Mouse (Mus musculus) liver (tissue): ENCODE results near the gene Arl14.
A peak's percentile ranks its signal among the peaks of the same experiment; 100 is the strongest.

Source experiments
- DNase-seq: peaks from one replicate; pipeline ENCODE4 v3.0.0-alpha.2; 2020; ENCODE audit warnings: mixed read lengths

The Arl14 gene

DNA sequence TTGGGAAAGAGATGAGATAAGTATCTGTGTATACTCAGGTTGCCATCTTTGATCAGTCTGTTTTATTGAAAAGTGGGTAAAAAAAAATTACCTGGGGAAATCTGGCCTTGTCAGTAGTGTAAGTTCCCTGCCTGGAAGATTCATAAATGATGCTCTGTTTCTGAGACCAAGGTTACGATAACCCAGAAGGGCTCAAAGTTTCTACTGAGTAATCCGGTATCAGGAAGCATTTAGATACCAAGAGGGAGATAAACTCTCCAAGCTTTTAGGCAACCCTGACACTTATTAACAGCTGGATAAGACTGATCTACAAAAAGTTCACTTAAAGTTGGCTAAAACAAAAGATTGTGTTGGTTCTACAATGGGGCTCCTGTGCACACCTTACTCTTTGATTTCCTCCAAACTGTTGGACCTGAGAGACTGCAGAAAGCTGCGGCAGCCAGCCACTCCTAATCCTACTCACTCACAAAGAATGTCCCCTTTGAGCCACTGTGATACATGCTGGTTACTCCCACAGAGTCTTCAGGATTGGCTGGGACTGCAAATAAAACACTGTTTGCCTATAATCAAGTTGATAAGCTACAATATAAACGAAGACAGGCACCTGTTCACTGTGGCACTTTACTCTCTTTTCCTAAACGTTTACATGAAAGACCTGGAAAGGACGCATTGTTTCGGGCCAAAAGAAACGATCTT is at the start of gene Arl14:
Gene Arl14 (plus strand): TSS at position 614 of the 696 bp plus-strand sequence.
- no peak for DNase-seq

DNA sequence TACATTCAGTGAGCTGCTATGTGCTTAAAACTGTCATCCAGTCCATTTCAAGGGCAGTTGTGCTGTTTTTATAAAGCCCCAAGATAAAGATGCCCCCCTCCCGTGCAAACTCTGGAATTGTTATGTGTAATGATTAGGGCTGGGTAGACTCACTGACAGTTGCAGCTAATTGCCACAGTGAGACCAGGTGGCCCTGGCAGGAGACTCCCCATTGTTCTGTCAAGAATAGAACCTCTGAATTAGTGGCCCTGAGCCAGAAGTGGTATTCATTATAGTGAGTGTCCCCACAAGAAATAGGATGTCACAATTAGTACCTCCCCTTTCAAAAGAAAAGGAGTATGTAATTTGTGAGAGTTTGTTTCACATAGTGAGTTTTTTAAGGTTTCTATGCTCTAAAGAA is 47.0 kb upstream of the Arl14 start:
- no peak for DNase-seq

DNA sequence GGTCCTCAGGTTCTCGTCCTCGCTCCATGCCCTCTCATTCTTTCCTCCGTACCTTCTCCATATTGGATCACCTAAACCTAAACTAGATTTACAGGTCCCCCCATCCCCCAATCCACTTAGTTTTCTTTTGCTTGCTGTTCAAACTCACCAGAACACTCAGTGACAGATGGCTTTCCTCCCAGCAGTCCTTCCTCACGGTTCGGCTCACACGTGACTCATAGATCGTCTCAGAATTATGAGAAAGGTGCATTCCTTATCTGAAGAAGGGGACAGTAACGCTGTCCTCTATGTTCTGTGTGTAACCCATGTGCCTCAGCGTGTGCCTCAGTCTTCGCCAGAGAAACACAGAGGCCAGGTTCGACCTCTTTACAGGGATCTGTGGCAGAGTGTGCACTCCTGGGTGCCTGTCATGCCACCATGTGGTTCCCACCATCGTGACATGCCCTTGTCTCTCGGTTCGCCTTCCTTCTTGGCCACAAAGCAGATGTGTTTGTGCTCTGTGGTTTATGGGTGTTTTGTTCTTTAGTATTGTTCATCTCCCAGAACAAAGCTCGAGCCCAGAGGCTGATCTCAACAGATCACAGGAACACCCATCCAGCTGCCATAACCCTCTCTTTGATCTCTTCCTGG is 44.9 kb upstream of the Arl14 start:
- DNase-seq, result no peak

DNA sequence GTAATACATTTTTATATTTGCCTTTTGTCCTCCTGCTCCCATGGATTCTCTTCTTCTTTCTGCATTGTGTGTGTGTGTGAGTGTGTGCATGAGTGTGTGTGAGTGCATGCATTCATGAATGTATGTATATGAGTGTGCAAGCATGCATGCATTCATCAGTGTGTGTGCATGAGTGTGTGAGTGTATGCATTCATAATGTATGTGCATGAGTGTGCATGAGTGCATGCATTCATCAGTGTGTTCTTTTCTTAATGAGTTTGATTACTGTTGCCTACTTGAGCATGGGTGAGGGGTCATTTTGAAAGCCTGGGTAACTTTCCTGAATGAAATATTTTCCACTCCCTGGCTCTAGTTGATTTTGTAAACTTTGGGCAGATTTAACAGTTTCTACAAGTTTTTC is 44.3 kb upstream of the Arl14 start:
- no peak for DNase-seq

DNA sequence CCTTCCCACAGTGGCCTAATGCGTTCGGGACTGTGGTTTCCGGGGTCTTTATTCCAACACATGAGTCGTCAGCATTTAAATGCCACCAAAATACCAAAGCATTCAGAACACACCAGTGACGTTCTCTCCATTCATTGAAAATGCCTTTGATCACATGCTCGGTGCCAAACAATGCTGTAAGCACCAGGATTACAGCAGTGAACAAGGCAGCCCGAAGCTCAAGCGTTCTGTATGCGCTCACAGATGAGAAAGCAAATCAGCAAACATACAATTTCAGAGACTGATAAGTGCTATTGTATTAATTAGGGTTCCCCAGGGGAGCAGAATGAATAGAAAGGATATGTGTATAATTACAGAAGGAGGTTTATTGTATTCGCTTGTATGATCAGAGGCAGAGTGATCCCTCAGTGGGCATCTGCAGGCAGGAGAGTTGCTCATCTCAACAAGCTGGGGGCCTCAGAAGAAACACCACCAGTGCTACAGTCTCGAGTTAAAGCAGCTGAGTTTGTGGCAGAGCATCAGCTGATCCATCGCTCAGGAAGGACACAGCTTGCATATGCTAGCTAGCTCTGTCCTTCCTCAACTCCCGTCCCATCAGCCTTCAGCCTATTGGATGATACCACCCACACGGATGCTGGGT is 43.7 kb upstream of the Arl14 start:
- no peak for DNase-seq

DNA sequence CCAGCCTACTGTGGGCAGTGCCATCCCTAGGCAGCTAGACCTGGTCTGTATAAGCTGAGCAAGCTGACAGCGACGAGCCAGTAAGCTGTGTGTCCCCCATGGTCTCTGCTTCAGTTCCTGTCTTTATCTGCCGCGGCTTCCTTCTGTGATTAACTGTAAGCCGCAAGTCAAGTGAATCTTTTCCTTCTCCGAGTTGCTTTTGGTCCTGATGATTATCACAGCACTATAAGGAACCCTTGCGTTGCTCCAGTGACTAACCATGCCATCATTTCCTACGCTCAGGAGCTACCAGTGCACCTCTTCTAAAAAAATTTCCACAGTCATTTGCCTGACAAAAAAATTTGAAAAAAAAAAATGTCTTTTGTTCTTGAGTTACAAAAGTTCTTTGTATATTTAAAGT is 40.7 kb upstream of the Arl14 start:
- DNase-seq, result no peak

DNA sequence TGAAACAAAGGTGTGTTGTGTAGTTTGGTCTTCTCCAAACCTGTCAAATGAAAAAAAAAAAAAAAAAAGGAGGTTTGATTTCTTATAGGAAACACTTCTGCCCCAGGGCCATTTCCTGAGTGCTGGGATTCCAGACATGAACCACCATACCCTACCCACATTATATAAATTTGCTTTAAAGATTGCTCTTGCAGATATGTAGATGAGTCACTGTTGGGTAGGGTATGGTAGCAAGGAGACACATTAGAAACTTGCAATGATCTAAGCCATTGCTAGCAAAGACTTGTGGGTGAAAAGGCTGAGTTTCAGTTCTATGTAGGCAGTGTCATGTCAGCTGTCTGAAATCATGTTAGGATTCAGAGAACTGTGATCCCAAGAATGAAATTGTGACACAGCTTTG is 40.0 kb upstream of the Arl14 start:
- DNase-seq, result no peak

DNA sequence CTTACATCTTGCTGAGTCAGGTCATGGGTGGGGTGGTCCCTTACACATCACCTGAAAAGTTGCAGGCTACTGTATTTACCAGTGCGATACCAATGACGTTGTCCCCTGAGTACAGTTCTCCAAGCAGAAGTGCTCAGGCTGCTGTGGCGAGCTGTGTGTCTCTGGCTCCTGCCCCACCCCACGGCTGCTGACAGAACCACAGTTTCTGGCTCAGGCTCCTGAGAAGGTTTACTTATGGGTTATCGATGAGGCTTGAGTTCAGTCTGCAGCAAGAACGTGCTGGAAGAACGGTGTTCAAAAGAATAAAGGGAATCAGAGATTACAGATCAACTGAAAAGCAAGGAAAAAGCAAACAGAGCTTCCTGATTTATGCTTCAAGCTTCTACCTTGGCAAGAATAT is 37.0 kb upstream of the Arl14 start:
- DNase-seq, result no peak

DNA sequence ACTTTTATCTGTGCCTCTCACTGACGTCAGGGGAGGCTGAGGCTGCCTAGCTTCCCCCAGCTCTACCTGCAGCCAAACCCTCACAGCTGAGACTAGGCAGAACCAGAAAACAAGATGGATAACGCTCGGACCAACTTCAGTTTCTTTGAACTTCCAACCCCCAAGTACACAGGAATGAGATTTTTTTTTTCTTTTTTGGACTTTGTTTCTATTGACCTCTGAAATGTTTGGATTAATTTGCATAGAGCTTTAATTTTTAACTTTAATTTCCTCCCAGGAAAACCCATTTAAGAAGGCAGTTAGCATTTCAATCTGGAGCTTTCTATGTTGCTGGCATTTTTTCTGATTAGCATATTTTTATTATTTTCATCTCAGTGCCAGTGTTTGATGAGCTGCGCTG is 36.2 kb upstream of the Arl14 start:
- no peak for DNase-seq

DNA sequence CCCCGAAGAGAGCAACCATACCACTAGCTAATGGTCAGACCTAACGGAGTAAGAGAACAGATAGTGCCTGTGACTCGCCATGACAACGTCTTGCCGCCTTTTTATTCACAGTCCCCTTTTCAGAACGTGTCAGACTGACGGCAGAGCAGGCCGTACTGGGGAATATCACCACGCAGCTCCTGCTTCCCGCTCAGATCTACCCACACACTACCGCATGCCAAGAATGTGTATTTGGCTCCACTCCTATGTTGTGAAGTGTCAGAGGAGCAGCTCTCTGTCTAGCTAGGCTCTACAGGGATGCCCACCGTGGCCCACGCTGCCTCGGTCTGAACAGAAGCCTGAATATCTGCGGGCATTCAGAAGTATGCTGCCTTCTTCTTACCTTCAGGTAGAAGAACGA is 35.6 kb upstream of the Arl14 start:
- DNase-seq, result no peak

DNA sequence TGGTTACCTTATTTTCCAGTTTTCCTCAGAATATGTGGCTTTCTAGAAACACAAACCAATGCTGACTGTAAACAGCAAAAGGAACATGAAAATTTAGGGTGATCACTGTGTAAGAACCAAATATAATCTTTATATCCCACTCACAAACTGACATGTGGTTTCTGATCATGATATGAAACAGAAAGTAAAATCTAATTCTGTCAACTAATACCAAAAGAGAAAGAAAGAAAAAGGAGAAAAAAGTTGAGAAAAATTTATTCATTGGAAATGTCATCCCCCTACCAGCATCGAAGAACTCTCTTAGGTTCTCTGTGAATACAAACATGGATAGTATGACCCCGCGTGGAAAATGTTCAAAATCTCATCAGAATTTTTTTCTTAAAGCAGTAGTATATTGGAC is 29.2 kb upstream of the Arl14 start:
- DNase-seq, result no peak

DNA sequence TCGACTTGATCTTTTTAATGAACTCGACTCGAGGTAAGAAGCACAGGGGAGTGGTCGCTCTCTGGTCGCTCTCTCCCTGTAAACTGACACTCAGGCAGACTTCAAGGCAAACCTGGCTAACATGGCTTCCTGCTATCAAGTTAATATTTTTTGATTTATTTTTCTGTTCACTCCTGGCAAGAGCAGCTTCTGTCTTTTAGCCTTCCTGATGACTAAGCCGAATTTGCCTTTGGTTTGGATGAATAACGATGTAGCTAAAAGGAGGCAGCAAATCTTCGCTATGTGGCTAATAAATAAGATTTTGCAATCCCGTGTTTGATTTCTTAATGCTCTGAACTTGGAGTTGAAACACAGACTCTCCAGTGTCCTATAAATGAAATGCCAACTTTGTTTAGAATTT is 27.7 kb upstream of the Arl14 start:
- DNase-seq, result no peak

DNA sequence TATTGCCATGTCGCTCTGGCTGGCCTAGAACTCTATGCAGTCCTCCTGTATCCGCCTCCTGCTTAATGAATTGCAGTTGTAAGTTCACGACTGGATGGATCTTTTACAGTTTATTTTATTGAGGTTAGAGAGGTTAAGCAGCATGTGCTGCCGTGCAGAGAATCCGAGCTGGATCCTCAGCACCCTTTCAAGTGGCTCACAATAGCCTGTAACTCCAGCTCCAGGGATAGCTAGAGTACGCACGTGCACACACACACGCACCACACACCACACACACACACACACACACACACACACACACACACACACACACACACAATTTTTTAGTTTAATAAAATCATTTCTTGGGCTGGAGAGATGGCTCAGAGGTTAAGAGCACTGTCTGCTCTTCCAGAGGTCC is 27.0 kb upstream of the Arl14 start:
- no peak for DNase-seq

DNA sequence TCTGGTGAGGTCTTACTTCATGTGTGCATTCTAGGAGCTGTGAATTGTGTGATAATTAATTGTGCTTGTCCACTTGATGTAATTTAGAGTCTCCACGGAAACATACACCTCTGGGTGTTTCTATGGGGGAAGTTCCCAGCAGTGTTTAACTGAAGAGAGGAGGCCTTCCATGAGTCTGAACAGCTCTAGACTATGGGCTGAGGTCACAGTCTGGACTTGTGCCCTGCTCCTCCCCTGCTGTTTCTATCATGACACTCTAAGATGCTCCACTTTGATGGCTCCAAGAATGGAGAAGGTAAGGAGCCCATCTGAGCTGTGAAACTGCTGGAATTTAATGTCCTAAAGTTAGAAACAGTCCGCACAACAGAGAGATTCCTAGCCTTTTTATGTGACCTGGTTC is 24.1 kb upstream of the Arl14 start:
- no peak for DNase-seq

DNA sequence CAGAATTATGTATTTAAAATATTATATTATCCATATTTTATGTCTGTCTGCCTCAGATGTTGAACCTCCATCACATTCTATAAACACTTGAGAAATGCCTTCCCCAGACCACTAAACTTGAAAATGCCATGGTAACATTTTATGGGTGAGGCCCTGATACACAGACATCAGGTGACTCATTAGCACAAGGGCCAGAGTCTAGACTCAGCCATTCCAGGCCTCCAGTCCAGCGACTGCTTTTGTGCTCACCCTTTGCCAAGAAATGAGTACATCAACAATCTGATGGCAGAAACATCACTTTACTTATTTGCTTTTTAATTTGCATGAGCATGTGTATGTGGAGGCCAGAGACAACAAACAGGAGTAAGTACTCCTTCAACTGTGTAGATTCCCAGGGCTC is 22.0 kb upstream of the Arl14 start:
- DNase-seq, result no peak

DNA sequence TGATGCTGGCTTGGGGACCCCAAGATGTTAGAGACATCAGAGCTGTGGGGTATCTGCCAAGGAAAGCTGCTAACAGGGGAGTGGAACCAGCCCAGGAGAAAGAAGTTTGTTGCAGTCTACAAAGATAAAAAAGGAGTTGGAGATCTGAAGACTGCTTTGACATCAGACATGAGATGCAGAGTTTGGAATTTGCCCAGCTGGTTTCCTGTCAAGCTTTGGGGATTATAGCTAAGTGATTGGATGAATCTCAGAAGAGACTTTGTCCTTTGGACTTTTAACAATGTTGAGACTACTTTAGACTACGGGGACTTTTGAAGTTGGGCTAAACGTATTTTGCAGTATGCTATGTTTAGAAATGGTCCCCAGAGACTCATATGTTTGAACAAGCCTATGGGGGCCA is 21.0 kb upstream of the Arl14 start:
- DNase-seq, result no peak

DNA sequence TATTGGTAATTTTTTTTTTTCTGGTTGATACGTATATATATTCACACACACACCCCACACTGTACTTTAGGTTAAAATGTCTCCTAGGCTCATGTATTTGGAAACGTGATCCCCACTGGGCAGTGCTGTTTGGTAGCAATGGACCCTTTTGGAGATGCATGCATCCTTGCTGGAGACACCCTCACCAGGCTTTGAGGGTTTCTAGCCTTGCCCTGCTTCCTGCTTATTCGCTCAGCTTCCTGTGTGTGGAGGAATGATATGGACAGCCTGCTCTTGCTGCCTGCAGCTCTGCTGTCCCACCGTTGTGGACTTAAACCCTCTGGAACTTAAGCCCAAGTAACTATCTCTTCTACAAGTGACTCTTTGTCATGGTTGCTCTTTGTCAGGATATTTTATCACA is 19.3 kb upstream of the Arl14 start:
- DNase-seq, result no peak

DNA sequence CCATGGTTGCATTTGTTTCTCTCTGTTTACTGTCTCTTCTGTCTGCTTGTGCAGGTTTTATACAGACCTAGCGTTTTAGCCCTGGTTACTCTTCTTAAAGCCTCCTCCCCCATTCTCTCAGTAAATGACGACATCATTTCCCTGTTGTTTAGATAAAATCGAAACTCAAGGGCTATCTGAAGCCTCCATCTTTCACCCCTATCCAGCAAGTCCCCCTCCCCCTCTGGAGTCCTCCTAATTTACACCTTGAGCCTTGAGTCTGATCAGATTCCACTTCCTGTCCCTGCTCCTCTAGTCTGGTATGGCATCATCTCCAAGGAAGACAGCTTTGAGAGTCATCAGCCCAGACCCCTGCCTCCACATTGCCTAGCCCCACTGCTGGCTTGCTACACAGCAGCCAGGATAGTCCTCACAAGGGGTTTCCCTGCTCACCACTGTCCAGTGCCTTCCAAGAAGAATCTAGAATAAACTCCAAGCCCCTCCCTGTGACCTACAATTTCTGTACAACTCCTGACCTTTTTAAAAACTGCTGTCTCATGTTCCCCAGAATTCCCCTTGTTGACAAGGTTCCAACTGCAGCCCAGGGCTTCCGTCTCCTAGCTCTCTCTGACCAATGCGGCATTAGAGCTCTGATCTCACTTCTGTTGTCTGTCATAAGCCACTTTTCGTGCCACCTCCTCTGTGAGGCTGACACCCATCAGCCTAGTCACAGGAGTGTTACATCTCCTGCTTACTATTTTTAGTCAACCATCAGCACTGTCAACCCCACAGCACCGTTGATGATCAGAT is 16.8 kb upstream of the Arl14 start:
- peak; percentile 14 for DNase-seq

DNA sequence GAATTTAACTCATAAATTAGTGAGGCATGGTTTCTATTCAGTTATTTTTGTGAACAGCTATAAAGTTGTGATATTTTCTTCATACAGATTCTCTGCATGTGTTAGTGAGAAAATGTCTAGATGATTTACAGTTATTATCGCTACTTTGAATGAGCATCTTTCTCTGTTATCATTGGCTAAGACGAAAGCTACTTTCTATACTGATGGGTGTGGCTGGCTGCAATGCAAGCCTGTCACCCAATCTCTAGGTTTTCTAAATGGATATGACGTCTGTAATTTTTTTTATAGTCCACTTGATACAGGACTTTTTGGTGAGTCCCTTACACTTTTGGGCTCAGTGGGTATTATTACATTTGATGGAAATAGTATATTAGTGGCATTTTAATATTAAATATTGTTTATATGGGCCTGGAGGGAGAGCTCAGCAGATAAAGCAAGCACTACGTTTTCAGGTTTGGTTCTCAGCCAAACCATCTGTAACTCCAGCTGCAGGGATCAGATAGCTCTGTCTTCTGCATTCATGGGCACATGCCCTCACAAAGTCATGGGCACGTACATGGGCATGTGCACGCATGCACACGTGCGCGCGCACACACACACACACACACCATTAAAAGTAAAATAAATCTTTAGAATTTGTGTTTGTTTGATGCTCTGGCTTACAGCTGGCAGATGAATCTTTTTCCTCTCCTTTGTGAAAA is 15.9 kb upstream of the Arl14 start:
- no peak for DNase-seq

DNA sequence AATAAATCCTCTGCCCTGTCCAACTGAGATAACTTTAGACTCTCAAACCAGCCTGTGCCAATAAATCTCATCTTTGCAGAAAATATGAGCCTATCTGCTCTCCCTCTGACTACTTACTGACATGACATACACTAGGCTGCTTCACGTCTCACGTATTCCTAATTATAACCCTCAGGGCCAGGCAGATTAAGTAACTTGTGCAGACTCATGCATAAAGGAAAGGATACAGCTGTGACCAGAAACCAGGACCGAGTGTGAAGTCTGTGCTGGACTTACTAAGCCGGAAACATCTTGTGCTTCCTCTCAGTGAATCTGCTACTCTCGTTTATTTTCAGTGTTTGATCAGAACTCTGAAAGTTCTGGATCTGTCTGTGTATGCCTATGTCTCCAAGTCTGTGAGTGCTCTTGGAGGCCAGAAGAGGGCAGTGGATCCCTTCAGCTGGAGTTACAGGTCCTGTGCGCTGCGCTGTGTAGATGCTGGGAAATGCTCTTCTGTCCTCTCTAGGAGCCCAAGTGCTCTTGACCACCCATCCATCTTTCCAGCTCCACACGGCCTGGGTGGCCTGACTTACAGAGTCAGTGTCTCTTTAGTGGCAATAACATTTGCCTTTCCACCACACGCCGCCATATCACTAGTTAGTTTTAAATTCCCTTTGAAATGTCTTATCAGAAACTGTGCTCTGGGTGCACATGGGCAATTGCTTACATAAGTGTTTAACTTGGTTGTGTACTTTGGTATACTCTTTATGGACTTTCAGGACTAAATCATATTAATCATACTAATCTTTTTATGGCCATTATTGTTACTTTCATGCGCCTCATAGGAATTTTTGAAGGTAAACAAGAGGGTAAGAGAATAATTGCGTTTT is 13.5 kb upstream of the Arl14 start:
- no peak for DNase-seq

DNA sequence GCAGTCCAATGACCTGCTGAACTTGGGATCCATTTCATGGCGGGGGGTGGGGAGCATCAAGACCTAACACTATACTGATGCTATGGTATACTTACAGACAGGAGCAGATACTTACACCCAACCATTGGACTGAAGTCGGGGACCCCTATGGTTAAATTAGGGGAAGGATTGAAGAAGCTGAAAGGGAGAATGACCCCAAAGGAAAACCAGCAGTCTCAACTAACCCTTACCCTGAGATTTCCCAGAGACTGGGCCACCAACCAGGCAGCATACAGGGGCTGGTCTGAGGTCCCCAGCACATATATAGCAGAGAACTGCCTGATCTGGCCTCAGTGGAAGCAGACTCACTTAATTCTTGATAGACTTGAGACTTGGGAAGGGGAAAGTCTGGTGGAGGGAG is 10.0 kb upstream of the Arl14 start:
- no peak for DNase-seq

DNA sequence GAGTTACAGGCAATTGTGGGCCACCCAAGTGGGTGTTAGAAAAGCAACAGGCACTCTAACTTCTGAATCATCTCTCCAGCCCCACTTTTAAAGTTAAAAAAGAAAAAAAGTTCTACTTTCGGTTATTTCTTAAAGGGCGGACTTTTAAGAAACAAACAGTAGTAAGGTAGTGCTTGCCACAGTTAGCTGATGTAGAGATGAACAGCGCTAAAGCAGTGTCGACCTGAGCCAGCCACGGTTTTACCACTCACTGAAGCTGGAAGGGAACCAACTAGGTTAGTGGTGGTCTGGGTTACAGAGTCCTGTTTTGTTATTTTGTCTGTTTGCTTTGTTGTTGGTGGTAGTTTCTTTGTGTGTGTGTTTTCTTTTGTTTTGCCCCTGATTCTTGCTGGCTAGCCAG is 8.8 kb upstream of the Arl14 start:
- DNase-seq, result no peak
